Mouse (Mus musculus): ENCODE results near the gene Sdk2.

Gene Sdk2

GRCm38 (mm10) chr11:114044373-114044772, 22.5 kb downstream of the Sdk2 start:
- DNase-seq = no peak

GRCm38 (mm10) chr11:114043530-114043929, 23.3 kb downstream of the Sdk2 start:
- peak; percentile 45 to 66 for DNase-seq

GRCm38 (mm10) chr11:114040391-114041035, 26.3 kb downstream of the Sdk2 start:
- peak; percentile 47 to 65 for DNase-seq

GRCm38 (mm10) chr11:114038036-114038435, 28.8 kb downstream of the Sdk2 start:
- DNase-seq = no peak

GRCm38 (mm10) chr11:114031491-114031890, 35.4 kb downstream of the Sdk2 start:
- no peak for DNase-seq

- DNase-seq = no peak
Observed at GRCm38 (mm10) chr11:114030214-114030613, 36.6 kb downstream of the Sdk2 start.

- DNase-seq = no peak
Observed at GRCm38 (mm10) chr11:114028512-114028911, 38.3 kb downstream of the Sdk2 start.

GRCm38 (mm10) chr11:114028021-114028420, 38.8 kb downstream of the Sdk2 start:
- DNase-seq = no peak

GRCm38 (mm10) chr11:114025056-114025455, 41.8 kb downstream of the Sdk2 start:
- no peak for DNase-seq

- no peak for DNase-seq
Observed at GRCm38 (mm10) chr11:114023965-114024364, 42.9 kb downstream of the Sdk2 start.

GRCm38 (mm10) chr11:114022166-114022565, 44.7 kb downstream of the Sdk2 start:
- no peak for DNase-seq

- no peak for DNase-seq
Observed at GRCm38 (mm10) chr11:114019087-114019486, 47.8 kb downstream of the Sdk2 start.

- DNase-seq = peak in 1 of 2 experiments; percentile 31
Observed at GRCm38 (mm10) chr11:114016889-114017392, 49.9 kb downstream of the Sdk2 start.

- DNase-seq = no peak
Observed at GRCm38 (mm10) chr11:114016108-114016888, 50.5 kb downstream of the Sdk2 start.

- DNase-seq = no peak
Observed at GRCm38 (mm10) chr11:114011523-114011922, 55.3 kb downstream of the Sdk2 start.

GRCm38 (mm10) chr11:114005879-114006278, 61.0 kb downstream of the Sdk2 start:
- no peak for DNase-seq

GRCm38 (mm10) chr11:114004651-114005050, 62.2 kb downstream of the Sdk2 start:
- DNase-seq = peak; percentile 27 to 59

- DNase-seq = peak; percentile 11 to 35
Observed at GRCm38 (mm10) chr11:114003195-114003594, 63.7 kb downstream of the Sdk2 start.

GRCm38 (mm10) chr11:114000051-114000450, 66.8 kb downstream of the Sdk2 start:
- no peak for DNase-seq

GRCm38 (mm10) chr11:113998702-113999101, 68.1 kb downstream of the Sdk2 start:
- no peak for DNase-seq

- DNase-seq = no peak
Observed at GRCm38 (mm10) chr11:113993921-113994320, 72.9 kb downstream of the Sdk2 start.

GRCm38 (mm10) chr11:113992894-113993293, 74.0 kb downstream of the Sdk2 start:
- DNase-seq = no peak

- DNase-seq = no peak
Observed at GRCm38 (mm10) chr11:113991886-113992285, 75.0 kb downstream of the Sdk2 start.

- peak; percentile 32 to 35 for DNase-seq
Observed at GRCm38 (mm10) chr11:113990466-113990865, 76.4 kb downstream of the Sdk2 start.

Data from cerebellum, postnatal 25 days (tissue).